Mouse (Mus musculus): ENCODE results near the gene Gpatch4. TPM values are rescaled to one million over a fixed set of nuclear protein-coding genes. Genes with fewer than 3 reads are reported as not detected.

Gpatch4 gene
- polyA plus RNA-seq, 1 experiment from 2014 or later: 34.9 TPM

GRCm38 (mm10) chr3:88071783-88072182, 28.9 kb downstream of the Gpatch4 start:
- Histone ChIP-seq H3K4me1 (ENCODE audit: control insufficient read depth, insufficient read depth, low read depth, low read length) (no peaks in the 10 kb centered on the region), H3K27me3 (replicated peaks; ENCODE audit: control insufficient read depth, insufficient read depth, low read length) (no peaks in the 10 kb centered on the region), H3K9ac (ENCODE audit: low read depth, low read length) (no peak overlapping the region), H3K36me3 (ENCODE audit: control insufficient read depth, insufficient read depth, low read length) (no peaks in the 10 kb centered on the region), H3K4me2 (ENCODE audit: low read length) (no peak overlapping the region), H3K4me3 (ENCODE audit: low read length) (no peak overlapping the region), H3K9me3 (ENCODE audit: control insufficient read depth, low read length) (no peaks in the 10 kb centered on the region), H3K27ac (ENCODE audit: low read depth, low read length) (no peak overlapping the region)
- 1% methylated on average over 5 of the region's 5 CpGs for WGBS
- peak; percentile 88 for ATAC-seq

DNA sequence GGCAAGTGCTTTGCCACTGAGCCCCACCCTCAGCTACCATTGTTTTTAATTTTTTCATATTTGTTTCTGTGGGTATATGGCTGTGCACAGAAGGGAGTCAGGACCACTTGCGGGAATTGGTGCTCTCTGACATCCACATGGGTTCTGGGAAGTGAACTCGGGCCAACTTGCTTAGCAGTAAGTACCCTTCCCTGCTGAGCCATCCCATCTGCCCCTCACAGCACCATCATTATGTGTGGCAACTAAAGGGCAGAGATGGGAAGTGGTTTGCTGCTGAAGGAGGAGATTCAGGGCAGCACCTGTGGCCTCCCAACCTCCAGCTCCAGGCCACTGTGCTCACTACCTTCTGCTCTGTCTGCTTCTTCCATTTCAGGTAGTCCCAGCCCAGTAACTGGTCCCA, 30.7 kb downstream of the Gpatch4 start:
- Histone ChIP-seq H3K27me3 (replicated peaks; ENCODE audit: control insufficient read depth, insufficient read depth, low read length) (no peaks in the 10 kb centered on the region), H3K4me3 (ENCODE audit: low read length) (no peak overlapping the region), H3K27ac (ENCODE audit: low read depth, low read length) (no peak overlapping the region), H3K9ac (ENCODE audit: low read depth, low read length) (no peak overlapping the region), H3K4me2 (ENCODE audit: low read length) (no peak overlapping the region), H3K9me3 (ENCODE audit: control insufficient read depth, low read length) (no peaks in the 10 kb centered on the region), H3K4me1 (ENCODE audit: control insufficient read depth, insufficient read depth, low read depth, low read length) (no peaks in the 10 kb centered on the region), H3K36me3 (ENCODE audit: control insufficient read depth, insufficient read depth, low read length) (no peaks in the 10 kb centered on the region)
- 56% methylated on average over 2 of the region's 2 CpGs for WGBS
- no peak; the same call in 1 of the 2 replicates for ATAC-seq

DNA sequence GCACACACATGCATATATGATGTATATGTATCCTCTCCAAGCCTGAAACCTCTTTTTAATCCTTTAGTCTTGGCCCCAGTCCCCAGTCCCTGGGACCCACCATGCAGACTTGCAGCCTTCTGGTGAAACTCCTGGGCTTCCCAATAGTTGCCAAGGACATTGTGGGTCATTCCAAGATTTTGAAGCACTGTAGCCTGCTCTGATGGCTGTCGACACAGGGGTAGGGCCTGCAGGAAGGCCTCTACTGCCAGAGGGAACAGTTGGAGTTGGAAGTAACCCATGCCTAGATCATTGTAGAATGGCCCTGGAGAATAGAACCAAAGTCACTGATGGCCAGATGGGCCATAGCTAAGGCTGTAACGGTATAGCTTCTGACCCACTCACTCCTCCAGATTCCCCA, 31.4 kb downstream of the Gpatch4 start:
- H3K27ac ChIP-seq (ENCODE audit: low read depth, low read length): no peak overlapping the region
- H3K9ac ChIP-seq (ENCODE audit: low read depth, low read length): no peak overlapping the region
- no peaks in the 10 kb centered on the region for H3K27me3 ChIP-seq (replicated peaks; ENCODE audit: control insufficient read depth, insufficient read depth, low read length)
- no peak overlapping the region for H3K4me2 ChIP-seq (ENCODE audit: low read length)
- no peaks in the 10 kb centered on the region for H3K4me1 ChIP-seq (ENCODE audit: control insufficient read depth, insufficient read depth, low read depth, low read length)
- H3K9me3 ChIP-seq (ENCODE audit: control insufficient read depth, low read length): no peaks in the 10 kb centered on the region
- H3K4me3 ChIP-seq (ENCODE audit: low read length): no peak overlapping the region
- 65% methylated on average over 2 of the region's 2 CpGs for WGBS
- ATAC-seq: no peak
- H3K36me3 ChIP-seq (ENCODE audit: control insufficient read depth, insufficient read depth, low read length): no peaks in the 10 kb centered on the region

DNA sequence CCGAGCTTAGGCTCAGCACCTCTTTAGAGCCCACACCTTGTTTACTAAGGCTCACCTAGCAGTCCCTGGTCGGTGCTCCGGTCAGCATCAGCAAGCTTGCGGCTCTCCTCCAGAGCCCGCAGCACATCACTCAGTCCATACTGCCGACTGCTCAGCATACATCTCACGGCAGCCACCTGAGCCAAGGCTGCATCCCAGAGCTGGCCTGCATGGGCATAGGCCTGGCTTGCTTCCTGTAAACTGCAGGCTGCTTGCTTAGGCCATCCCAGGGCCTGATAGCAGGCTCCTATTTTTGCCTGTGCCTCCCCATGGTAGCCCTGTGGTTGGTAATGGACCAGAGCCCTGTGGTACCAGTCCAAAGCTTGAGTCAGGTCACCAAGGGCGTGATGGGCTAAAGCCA, 31.9 kb downstream of the Gpatch4 start:
- Histone ChIP-seq H3K4me1 (ENCODE audit: control insufficient read depth, insufficient read depth, low read depth, low read length) (no peaks in the 10 kb centered on the region), H3K4me3 (ENCODE audit: low read length) (no peak overlapping the region), H3K27me3 (replicated peaks; ENCODE audit: control insufficient read depth, insufficient read depth, low read length) (no peaks in the 10 kb centered on the region), H3K9ac (ENCODE audit: low read depth, low read length) (no peak overlapping the region; the same call in 1 of the 2 replicates), H3K36me3 (ENCODE audit: control insufficient read depth, insufficient read depth, low read length) (no peaks in the 10 kb centered on the region), H3K4me2 (ENCODE audit: low read length) (no peak overlapping the region), H3K9me3 (ENCODE audit: control insufficient read depth, low read length) (no peaks in the 10 kb centered on the region), H3K27ac (ENCODE audit: low read depth, low read length) (no peak overlapping the region)
- no peak for ATAC-seq
- WGBS: 81% methylated on average over 8 of the region's 8 CpGs

DNA sequence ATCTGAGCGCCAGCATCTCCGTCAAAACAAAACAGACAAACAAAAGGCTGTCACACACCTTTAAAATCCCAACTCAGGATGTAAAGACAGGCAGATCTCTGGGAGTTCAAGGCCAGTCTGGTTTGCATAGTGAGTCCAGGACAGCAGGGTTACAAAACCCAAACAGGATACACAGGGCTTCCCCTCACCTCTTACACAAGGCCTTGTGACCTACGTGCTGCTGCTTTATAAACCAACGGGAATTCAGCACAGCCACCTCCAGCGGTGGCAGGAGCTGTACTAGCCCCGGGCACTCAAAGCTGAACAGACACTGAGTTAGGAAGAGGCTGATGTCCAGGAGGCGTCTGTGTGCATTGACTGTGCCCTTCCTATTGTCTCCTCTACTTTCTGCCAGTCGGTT, 34.5 kb downstream of the Gpatch4 start:
- peaks cover 5% of the 10 kb centered on the region for H3K4me1 ChIP-seq (ENCODE audit: control insufficient read depth, insufficient read depth, low read depth, low read length)
- H3K9ac ChIP-seq (ENCODE audit: low read depth, low read length): no peak overlapping the region
- H3K9me3 ChIP-seq (ENCODE audit: control insufficient read depth, low read length): no peaks in the 10 kb centered on the region
- no peak overlapping the region for H3K4me3 ChIP-seq (ENCODE audit: low read length)
- H3K27me3 ChIP-seq (replicated peaks; ENCODE audit: control insufficient read depth, insufficient read depth, low read length): no peaks in the 10 kb centered on the region
- no peak for ATAC-seq
- H3K36me3 ChIP-seq (ENCODE audit: control insufficient read depth, insufficient read depth, low read length): no peaks in the 10 kb centered on the region
- H3K4me2 ChIP-seq (ENCODE audit: low read length): no peak overlapping the region
- H3K27ac ChIP-seq (ENCODE audit: low read depth, low read length): no peak overlapping the region
- WGBS: 44% methylated on average over 8 of the region's 8 CpGs

DNA sequence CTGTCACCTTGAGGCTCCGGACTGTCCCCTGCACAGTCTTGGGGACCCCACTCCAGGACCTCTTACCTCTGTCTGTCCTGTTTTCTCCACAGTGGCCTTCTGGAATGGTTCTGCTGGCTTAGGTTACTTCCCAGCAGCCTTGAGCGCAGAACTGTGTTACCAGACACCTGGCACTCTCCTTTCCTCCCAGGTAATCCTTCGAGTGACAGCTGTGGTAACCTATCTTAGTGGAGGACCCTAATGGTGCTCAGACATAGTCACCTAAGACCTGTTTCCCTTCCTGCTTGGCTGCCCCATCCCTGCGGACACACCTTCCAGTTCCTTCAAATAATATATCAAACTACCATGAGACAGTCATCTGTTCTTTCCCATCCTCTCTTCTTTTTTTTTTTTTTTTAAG, 35.3 kb downstream of the Gpatch4 start, which contains the start of gene Ttc24:
Ttc24 (minus strand) TSS at position 101 of the 400 bp plus-strand sequence.
- H3K4me2 ChIP-seq (ENCODE audit: low read length): no peak within 1 kb of the TSS
- no peak within 1 kb of the TSS for H3K9ac ChIP-seq (ENCODE audit: low read depth, low read length)
- peaks cover 8% of the 10 kb centered on the region for H3K4me1 ChIP-seq (ENCODE audit: control insufficient read depth, insufficient read depth, low read depth, low read length)
- no peak within 1 kb of the TSS for H3K4me3 ChIP-seq (ENCODE audit: low read length)
- ATAC-seq: no peak
- H3K27me3 ChIP-seq (replicated peaks; ENCODE audit: control insufficient read depth, insufficient read depth, low read length): no peaks in the 10 kb centered on the region
- H3K9me3 ChIP-seq (ENCODE audit: control insufficient read depth, low read length): no peaks in the 10 kb centered on the region
- H3K27ac ChIP-seq (ENCODE audit: low read depth, low read length): no peak within 1 kb of the TSS
- H3K36me3 ChIP-seq (ENCODE audit: control insufficient read depth, insufficient read depth, low read length): no peaks in the 10 kb centered on the region
- 87% methylated on average over 4 of the region's 4 CpGs for WGBS

DNA sequence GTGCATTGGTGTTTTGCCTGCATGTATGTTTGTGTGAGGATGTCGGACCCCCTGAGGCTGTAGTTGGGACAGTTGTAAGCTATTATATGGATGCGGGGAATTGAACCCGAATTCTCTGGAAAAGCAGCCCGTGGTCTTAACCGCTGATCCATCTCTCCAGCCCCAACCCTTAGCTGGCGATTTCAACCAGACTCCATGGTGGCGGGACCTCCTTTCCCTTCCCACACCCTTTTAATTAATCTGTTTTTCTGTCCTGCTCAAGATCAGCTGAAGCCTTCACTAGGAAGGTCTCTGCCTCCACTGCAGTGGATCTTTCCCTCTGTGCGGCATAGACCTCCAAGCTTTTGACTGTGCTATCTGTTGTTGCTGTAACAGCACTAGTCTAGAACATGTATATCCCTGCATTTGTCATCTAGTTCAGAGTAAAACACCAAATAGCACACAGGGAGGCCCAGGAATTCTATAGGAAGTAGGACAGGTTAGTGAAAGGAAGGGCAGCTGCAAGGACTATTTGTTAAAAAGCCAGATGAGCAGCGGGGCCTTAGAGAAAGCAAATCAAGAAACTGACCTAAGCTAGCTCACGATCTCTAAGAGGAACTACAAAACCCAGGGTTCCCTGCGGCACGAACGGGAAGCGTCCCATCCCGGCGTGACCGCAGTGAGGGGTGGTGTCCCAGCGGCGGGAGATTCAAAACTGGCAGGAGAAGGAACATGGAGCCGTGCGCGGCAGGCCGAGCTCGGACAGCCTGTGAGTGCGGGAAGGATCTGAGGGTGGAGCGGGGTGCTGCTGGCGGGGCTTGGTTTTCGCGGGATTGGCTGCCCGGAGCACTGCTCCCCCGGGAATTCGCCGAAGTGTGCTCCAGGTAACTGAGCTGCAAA, 38.7 kb downstream of the Gpatch4 start, which contains the start of gene Iqgap3:
Iqgap3 (plus strand) TSS at position 627 of the 879 bp plus-strand sequence.
- Histone ChIP-seq H3K27me3 (replicated peaks; ENCODE audit: control insufficient read depth, insufficient read depth, low read length) (no peaks in the 10 kb centered on the region), H3K4me3 (ENCODE audit: low read length) (peak within 1 kb of the TSS; percentile 54), H3K9ac (ENCODE audit: low read depth, low read length) (peak within 1 kb of the TSS; percentile 50), H3K36me3 (ENCODE audit: control insufficient read depth, insufficient read depth, low read length) (no peaks in the 10 kb centered on the region), H3K4me2 (ENCODE audit: low read length) (peak within 1 kb of the TSS; percentile 95), H3K9me3 (ENCODE audit: control insufficient read depth, low read length) (no peaks in the 10 kb centered on the region), H3K27ac (ENCODE audit: low read depth, low read length) (peak within 1 kb of the TSS; percentile 33; the same call in 1 of the 2 replicates), H3K4me1 (ENCODE audit: control insufficient read depth, insufficient read depth, low read depth, low read length) (peaks cover 8% of the 10 kb centered on the region)
- peak; percentile 92 for ATAC-seq
- WGBS: 20% methylated on average over 33 of the region's 33 CpGs

GRCm38 (mm10) chr3:88082224-88082618, 39.3 kb downstream of the Gpatch4 start:
- ATAC-seq: no peak
- Histone ChIP-seq H3K4me1 (ENCODE audit: control insufficient read depth, insufficient read depth, low read depth, low read length) (peaks cover 8% of the 10 kb centered on the region), H3K27me3 (replicated peaks; ENCODE audit: control insufficient read depth, insufficient read depth, low read length) (no peaks in the 10 kb centered on the region), H3K9ac (ENCODE audit: low read depth, low read length) (peak overlapping the region; percentile 50), H3K27ac (ENCODE audit: low read depth, low read length) (no peak overlapping the region), H3K9me3 (ENCODE audit: control insufficient read depth, low read length) (no peaks in the 10 kb centered on the region), H3K4me2 (ENCODE audit: low read length) (peak overlapping the region; percentile 95), H3K4me3 (ENCODE audit: low read length) (peak overlapping the region; percentile 54), H3K36me3 (ENCODE audit: control insufficient read depth, insufficient read depth, low read length) (no peaks in the 10 kb centered on the region)
- WGBS: 1% methylated on average over 13 of the region's 13 CpGs

DNA sequence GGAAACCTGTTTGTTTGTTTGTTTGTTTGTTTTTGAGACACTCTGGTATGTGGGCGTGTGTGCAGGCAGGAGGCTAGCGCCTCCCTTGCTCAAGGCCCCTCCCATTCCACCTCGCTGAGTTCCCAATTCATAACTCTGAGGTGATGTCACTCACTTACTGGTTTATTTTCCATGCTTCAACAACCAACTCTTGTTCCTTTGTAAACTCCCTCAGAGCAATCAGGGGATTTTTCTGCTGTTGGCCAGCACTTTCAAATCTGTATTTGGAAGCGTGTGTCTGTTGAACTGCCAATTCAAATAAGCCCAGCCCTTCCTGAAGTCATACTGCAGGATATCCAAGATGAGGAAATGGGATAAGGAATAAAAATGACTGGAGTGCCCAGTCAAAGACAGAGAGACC, 39.8 kb downstream of the Gpatch4 start:
- Histone ChIP-seq H3K27ac (ENCODE audit: low read depth, low read length) (no peak overlapping the region), H3K4me2 (ENCODE audit: low read length) (peak overlapping the region; percentile 95), H3K9me3 (ENCODE audit: control insufficient read depth, low read length) (no peaks in the 10 kb centered on the region), H3K27me3 (replicated peaks; ENCODE audit: control insufficient read depth, insufficient read depth, low read length) (no peaks in the 10 kb centered on the region), H3K4me1 (ENCODE audit: control insufficient read depth, insufficient read depth, low read depth, low read length) (peaks cover 8% of the 10 kb centered on the region), H3K9ac (ENCODE audit: low read depth, low read length) (no peak overlapping the region), H3K4me3 (ENCODE audit: low read length) (peak overlapping the region; percentile 54), H3K36me3 (ENCODE audit: control insufficient read depth, insufficient read depth, low read length) (no peaks in the 10 kb centered on the region)
- no peak for ATAC-seq
- 12% methylated on average over 4 of the region's 4 CpGs for WGBS

All from hindbrain, embryonic 16.5 days (tissue).